Mouse (Mus musculus) embryonic facial prominence, embryonic 11.5 days (tissue): ENCODE measurements around the gene Pxdn. TPM values are rescaled to one million over a fixed set of nuclear protein-coding genes. Genes with fewer than 3 reads are reported as not detected.

Experiments
- ATAC-seq: fragments of 200-750 bp; cut with Nextera tagmentation; replicated peaks from 2 replicates; pipeline ENCODE4 v1.8.0; 2017; ENCODE audit warnings: low read depth; ENCODE audit not compliant: insufficient number of reproducible peaks, low FRiP score, low TSS enrichment
- DNase-seq: peaks from one replicate; pipeline ENCODE4 v3.0.0-alpha.2; 2015; ENCODE audit warnings: low spot score
- H3K27ac ChIP-seq: fragments of 300-500 bp; sonication (generic); replicated peaks from 2 replicates; pipeline ENCODE4 v1.5.1; 2014; ENCODE audit warnings: mild to moderate bottlenecking, low read depth, low read length, control low read depth
- H3K27me3 ChIP-seq: fragments of 300-500 bp; sonication (generic); 2 replicates; pipeline ENCODE4 v1.6.1; 2014; ENCODE audit warnings: mild to moderate bottlenecking, low read length, moderate library complexity, mixed read lengths; ENCODE audit not compliant: control insufficient read depth, insufficient read depth
- H3K36me3 ChIP-seq: fragments of 300-500 bp; sonication (generic); replicated peaks from 2 replicates; pipeline ENCODE4 v1.6.1; 2014; ENCODE audit warnings: low read depth, mild to moderate bottlenecking, low read length, moderate library complexity, mixed read lengths; ENCODE audit not compliant: control insufficient read depth, insufficient read depth
- H3K4me1 ChIP-seq: fragments of 300-500 bp; sonication (generic); 2 replicates; pipeline ENCODE4 v1.6.1; 2014; ENCODE audit warnings: low read length, mixed read lengths; ENCODE audit not compliant: control insufficient read depth, insufficient read depth
- H3K4me2 ChIP-seq: fragments of 300-500 bp; sonication (generic); 2 replicates; pipeline ENCODE4 v1.6.1; 2014; ENCODE audit warnings: low read depth, mild to moderate bottlenecking, control low read depth, low read length, moderate library complexity
- H3K4me3 ChIP-seq: fragments of 300-500 bp; sonication (generic); 2 replicates; pipeline ENCODE4 v1.5.1; 2014; ENCODE audit warnings: low read depth, low read length, control low read depth
- H3K9ac ChIP-seq: fragments of 300-500 bp; sonication (generic); replicated peaks from 2 replicates; pipeline ENCODE4 v1.6.1; 2014; ENCODE audit warnings: mild to moderate bottlenecking, control low read depth, low read length
- H3K9me3 ChIP-seq: fragments of 300-500 bp; sonication (generic); replicated peaks from 2 replicates; pipeline ENCODE4 v1.6.1; 2016; ENCODE audit warnings: mild to moderate bottlenecking, low read length, inconsistent platforms, mixed read lengths; ENCODE audit not compliant: control insufficient read depth
- WGBS: fragments of 180-500 bp; shearing (Covaris S2); extraction: QIAGEN DNeasy Blood & Tissue Kit; methylation state at CpG from one replicate; pipeline ENCODE4 v1.1.7; 2014; 5-methylcytosine and 5-hydroxymethylcytosine counted together
- polyA plus RNA-seq: library from polyadenylated mRNA; unstranded; fragments of >200 nt; fragmentation: Nextera tagmentation; extraction: Ambion mirVana; gene quantifications from 2 replicates; pipeline ENCODE4 v1.2.1, GENCODE M21; 2014

The Pxdn gene
- polyA plus RNA-seq, 1 experiment from 2014 or later: 110 TPM

DNA sequence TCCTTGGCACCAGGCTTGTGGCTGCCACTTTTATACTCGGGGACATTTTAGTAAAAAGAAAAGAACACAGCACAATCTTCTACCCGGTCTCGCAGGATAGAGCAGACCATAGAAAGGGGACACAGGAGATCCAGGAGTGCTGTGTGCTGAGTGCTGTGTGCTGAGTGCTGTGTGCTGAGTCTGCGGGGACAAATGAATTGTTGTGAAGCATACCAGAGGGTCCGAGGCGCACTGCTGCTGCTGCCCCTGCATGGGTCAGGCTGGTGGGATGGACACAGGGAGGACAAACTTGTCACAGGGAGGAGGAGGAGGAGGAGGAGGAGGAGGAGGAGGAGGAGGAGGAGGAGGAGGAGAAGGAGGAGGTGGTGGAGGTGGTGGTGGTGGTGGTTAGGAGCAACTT lies 111.4 kb downstream of the Pxdn start:
- H3K4me3 ChIP-seq: no peak overlapping the region

GRCm38 (mm10) chr12:30049818-30050217 lies 112.4 kb downstream of the Pxdn start:
- no peak for ATAC-seq
- H3K4me1 ChIP-seq: no peaks in the 10 kb centered on the region
- no peak overlapping the region for H3K9ac ChIP-seq
- no peaks in the 10 kb centered on the region for H3K27me3 ChIP-seq
- no peak overlapping the region for H3K27ac ChIP-seq
- no peak overlapping the region for H3K4me3 ChIP-seq
- H3K9me3 ChIP-seq: no peaks in the 10 kb centered on the region
- DNase-seq: no peak
- no peak overlapping the region for H3K4me2 ChIP-seq
- H3K36me3 ChIP-seq: no peaks in the 10 kb centered on the region
- WGBS: 82% methylated on average over 9 of the region's 9 CpGs

More for the DNA sequence above, 111.4 kb downstream of the Pxdn start:
- Histone ChIP-seq H3K36me3 (no peaks in the 10 kb centered on the region), H3K4me1 (no peaks in the 10 kb centered on the region), H3K27ac (no peak overlapping the region), H3K27me3 (no peaks in the 10 kb centered on the region), H3K9me3 (no peaks in the 10 kb centered on the region), H3K4me2 (no peak overlapping the region), H3K9ac (no peak overlapping the region)
- ATAC-seq (no peak), DNase-seq (no peak)
- 85% methylated on average over 4 of the region's 6 CpGs for WGBS

GRCm38 (mm10) chr12:30050235-30050634 lies 112.8 kb downstream of the Pxdn start:
- Histone ChIP-seq H3K9ac (no peak overlapping the region), H3K4me3 (no peak overlapping the region), H3K4me2 (no peak overlapping the region), H3K36me3 (no peaks in the 10 kb centered on the region), H3K4me1 (no peaks in the 10 kb centered on the region), H3K27ac (no peak overlapping the region), H3K27me3 (no peaks in the 10 kb centered on the region), H3K9me3 (no peaks in the 10 kb centered on the region)
- ATAC-seq (no peak), DNase-seq (peak; percentile 80)
- WGBS: 11% methylated on average over 4 of the region's 4 CpGs

GRCm38 (mm10) chr12:30054761-30055540 lies 117.5 kb downstream of the Pxdn start:
- no peaks in the 10 kb centered on the region for H3K36me3 ChIP-seq
- H3K27me3 ChIP-seq: no peaks in the 10 kb centered on the region
- H3K4me3 ChIP-seq: no peak overlapping the region
- ATAC-seq: no peak
- no peak overlapping the region for H3K9ac ChIP-seq
- no peak for DNase-seq
- H3K27ac ChIP-seq: no peak overlapping the region
- WGBS: 90% methylated on average over 11 of the region's 11 CpGs
- no peaks in the 10 kb centered on the region for H3K4me1 ChIP-seq
- no peaks in the 10 kb centered on the region for H3K9me3 ChIP-seq
- no peak overlapping the region for H3K4me2 ChIP-seq

DNA sequence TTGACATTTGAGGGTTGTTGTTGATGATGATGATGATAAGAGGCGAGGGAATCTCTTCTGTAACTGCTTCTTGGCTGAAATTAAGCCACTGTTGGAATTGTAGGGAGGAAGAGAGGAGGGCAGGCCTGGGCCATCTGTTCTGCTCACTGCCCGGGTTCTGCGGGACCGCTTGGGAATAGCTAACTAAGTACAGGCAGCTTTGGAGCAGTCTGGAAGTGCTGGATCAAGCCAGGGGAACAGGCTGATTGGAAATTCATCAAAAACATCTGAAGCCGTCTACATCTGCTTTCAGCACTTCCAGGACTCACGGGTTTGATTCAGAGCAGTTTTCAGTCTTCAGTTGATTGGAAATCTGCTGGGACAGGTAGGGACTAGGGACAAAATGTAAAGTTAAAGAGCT lies 120.6 kb downstream of the Pxdn start:
- no peaks in the 10 kb centered on the region for H3K36me3 ChIP-seq
- ATAC-seq (no peak), DNase-seq (peak; percentile 45)
- no peak overlapping the region for H3K9ac ChIP-seq
- no peak overlapping the region for H3K27ac ChIP-seq
- 50% methylated on average over 6 of the region's 6 CpGs for WGBS
- no peak overlapping the region for H3K4me3 ChIP-seq
- no peaks in the 10 kb centered on the region for H3K4me1 ChIP-seq
- no peak overlapping the region for H3K4me2 ChIP-seq
- no peaks in the 10 kb centered on the region for H3K27me3 ChIP-seq
- no peaks in the 10 kb centered on the region for H3K9me3 ChIP-seq

DNA sequence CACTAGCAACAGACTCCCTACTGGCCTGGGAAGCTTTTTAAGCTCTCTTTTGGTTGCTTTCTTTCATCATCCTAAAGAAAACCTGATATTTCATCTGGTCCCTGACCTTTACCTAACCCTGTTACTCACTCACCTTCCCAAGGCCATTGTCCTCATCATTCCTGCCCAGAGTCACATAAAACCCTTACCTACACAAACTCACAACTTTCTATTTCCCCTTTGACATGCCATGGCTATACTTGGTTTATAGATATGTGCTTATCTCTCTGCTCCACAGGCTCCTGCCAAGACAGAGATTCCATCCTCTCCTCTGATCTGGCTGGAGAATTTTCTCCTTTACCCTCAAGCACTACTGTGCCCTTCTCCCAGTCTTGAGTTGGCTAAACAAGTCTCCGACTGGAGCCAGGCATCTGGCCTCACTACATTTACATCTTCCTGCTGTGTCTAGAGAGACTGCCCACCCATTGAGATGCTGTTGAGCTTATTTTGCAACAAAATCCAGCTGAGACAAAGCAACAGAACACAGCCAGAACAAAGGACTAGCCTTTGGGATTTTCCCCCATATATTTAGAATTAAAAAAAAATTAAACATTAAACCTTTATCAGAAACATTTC lies 124.2 kb downstream of the Pxdn start:
- Histone ChIP-seq H3K36me3 (no peaks in the 10 kb centered on the region), H3K4me1 (no peaks in the 10 kb centered on the region), H3K9ac (no peak overlapping the region), H3K27ac (no peak overlapping the region), H3K4me3 (no peak overlapping the region), H3K9me3 (no peaks in the 10 kb centered on the region), H3K4me2 (no peak overlapping the region), H3K27me3 (no peaks in the 10 kb centered on the region)
- DNase-seq (no peak), ATAC-seq (no peak)
- 15% methylated on average over 1 of the region's 1 CpGs for WGBS

DNA sequence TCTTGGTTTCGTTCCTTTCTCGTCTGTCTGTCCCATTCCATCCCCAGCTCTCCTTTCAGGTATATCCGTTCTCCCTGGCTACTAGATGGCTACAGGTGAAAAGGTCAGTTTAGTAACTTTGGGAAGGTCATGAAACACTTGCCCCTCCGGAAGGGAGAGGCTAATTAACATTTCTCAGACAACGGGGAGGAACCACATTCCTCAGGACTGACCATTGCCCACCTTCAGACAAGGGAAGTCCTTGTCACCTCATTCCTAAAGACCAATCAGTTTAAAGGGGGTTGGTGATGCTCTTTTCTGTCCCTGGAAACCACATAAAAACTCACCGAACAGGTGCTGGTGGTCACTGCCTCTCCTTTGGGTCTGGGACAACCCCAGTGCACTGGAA lies 124.7 kb downstream of the Pxdn start:
- no peak overlapping the region for H3K4me3 ChIP-seq
- WGBS: 21% methylated on average over 6 of the region's 6 CpGs
- H3K4me2 ChIP-seq: no peak overlapping the region
- no peaks in the 10 kb centered on the region for H3K27me3 ChIP-seq
- H3K9ac ChIP-seq: no peak overlapping the region
- no peak for ATAC-seq
- H3K4me1 ChIP-seq: no peaks in the 10 kb centered on the region
- DNase-seq: no peak
- no peaks in the 10 kb centered on the region for H3K9me3 ChIP-seq
- no peak overlapping the region for H3K27ac ChIP-seq
- H3K36me3 ChIP-seq: no peaks in the 10 kb centered on the region
